Mouse (Mus musculus): ENCODE results near the gene Celf5. TPM values are rescaled to one million over a fixed set of nuclear protein-coding genes. Genes with fewer than 3 reads are reported as not detected.

The Celf5 gene
- polyA plus RNA-seq, 1 experiment = 3.3 TPM

- Histone ChIP-seq H3K27me3 (ENCODE audit: control insufficient read depth, insufficient read depth, low read length) (no peaks in the 10 kb centered on the region), H3K27ac (ENCODE audit: insufficient read depth, low read depth, low read length) (peak overlapping the region; percentile 76), H3K4me3 (ENCODE audit: low read depth, low read length) (peak overlapping the region; percentile 82), H3K36me3 (ENCODE audit: control insufficient read depth, insufficient read depth, low read length) (no peaks in the 10 kb centered on the region), H3K4me1 (ENCODE audit: control insufficient read depth, insufficient read depth, insufficient read length, low read length) (peaks cover 39% of the 10 kb centered on the region)
- TF ChIP-seq CTCF (IDR thresholded peaks at IDR 0.05; ENCODE audit: extremely low read depth, insufficient read length, insufficient replicate concordance, low read depth, low read length) (no peak), POLR2A (IDR thresholded peaks at IDR 0.05; ENCODE audit: low read depth, low read length) (no peak)
- 3% methylated on average over 59 of the region's 89 CpGs for WGBS
Measured at GRCm38 (mm10) chr10:81430141-81430830, 52.2 kb downstream of the Celf5 start.

- WGBS = under 1% methylated on average over 20 of the region's 20 CpGs
- Histone ChIP-seq H3K4me3 (ENCODE audit: low read depth, low read length) (peak overlapping the region; percentile 82), H3K36me3 (ENCODE audit: control insufficient read depth, insufficient read depth, low read length) (no peaks in the 10 kb centered on the region), H3K27me3 (ENCODE audit: control insufficient read depth, insufficient read depth, low read length) (no peaks in the 10 kb centered on the region), H3K4me1 (ENCODE audit: control insufficient read depth, insufficient read depth, insufficient read length, low read length) (peaks cover 37% of the 10 kb centered on the region), H3K27ac (ENCODE audit: insufficient read depth, low read depth, low read length) (peak overlapping the region; percentile 76)
- no peak for TF ChIP-seq CTCF (IDR thresholded peaks at IDR 0.05; ENCODE audit: extremely low read depth, insufficient read length, insufficient replicate concordance, low read depth, low read length)
- TF ChIP-seq POLR2A (IDR thresholded peaks at IDR 0.05; ENCODE audit: low read depth, low read length) = peak; percentile 51; the same call in 1 of the 2 replicates
Measured at GRCm38 (mm10) chr10:81429605-81430061, 52.9 kb downstream of the Celf5 start.

DNA sequence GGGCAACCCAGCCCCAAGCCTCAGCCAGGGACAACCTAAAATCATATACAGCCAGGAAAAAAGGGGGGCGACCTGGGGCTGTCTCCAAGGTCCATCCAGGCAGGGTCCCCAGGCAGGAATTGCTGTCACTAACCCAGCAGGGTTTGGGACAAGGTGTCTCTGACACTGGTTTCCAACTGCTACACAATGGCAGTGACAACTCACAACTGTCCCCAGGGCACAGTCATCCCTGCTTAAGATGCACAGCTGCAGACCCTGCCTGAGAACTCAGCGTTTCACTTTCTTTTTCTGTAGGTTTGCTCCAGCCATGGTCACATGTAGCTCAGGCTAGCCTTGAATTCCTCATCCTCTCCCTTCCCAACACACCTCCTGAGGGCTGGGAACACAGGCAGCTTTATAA is 53.4 kb downstream of the Celf5 start:
- H3K4me3 ChIP-seq (ENCODE audit: low read depth, low read length) = no peak overlapping the region
- H3K4me1 ChIP-seq (ENCODE audit: control insufficient read depth, insufficient read depth, insufficient read length, low read length) = peaks cover 33% of the 10 kb centered on the region
- TF ChIP-seq CTCF (IDR thresholded peaks at IDR 0.05; ENCODE audit: extremely low read depth, insufficient read length, insufficient replicate concordance, low read depth, low read length) (no peak), POLR2A (IDR thresholded peaks at IDR 0.05; ENCODE audit: low read depth, low read length) (no peak)
- no peaks in the 10 kb centered on the region for H3K27me3 ChIP-seq (ENCODE audit: control insufficient read depth, insufficient read depth, low read length)
- H3K36me3 ChIP-seq (ENCODE audit: control insufficient read depth, insufficient read depth, low read length) = no peaks in the 10 kb centered on the region
- peak overlapping the region; percentile 76 for H3K27ac ChIP-seq (ENCODE audit: insufficient read depth, low read depth, low read length)
- WGBS = 41% methylated on average over 2 of the region's 2 CpGs

DNA sequence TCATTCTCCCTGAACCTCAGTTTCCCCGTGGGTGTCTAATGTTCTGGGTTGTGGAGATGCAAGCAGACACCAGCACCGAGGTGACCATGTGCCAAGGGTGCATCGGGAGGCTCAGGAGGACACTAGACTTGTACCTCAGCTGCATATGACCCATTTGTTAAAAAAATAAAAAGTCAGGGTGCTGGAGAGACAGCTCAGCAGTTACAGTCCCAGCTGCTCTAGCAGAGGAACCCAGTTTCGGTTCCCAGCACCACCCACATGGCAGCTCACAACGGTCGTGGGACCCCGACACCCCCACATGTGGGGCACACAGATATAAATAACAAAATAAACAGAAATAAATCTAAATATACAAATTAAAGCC is 54.0 kb downstream of the Celf5 start:
- peaks cover 27% of the 10 kb centered on the region for H3K4me1 ChIP-seq (ENCODE audit: control insufficient read depth, insufficient read depth, insufficient read length, low read length)

GRCm38 (mm10) chr10:81427804-81428506 is 54.6 kb downstream of the Celf5 start:
- Histone ChIP-seq H3K27me3 (ENCODE audit: control insufficient read depth, insufficient read depth, low read length) (no peaks in the 10 kb centered on the region), H3K4me3 (ENCODE audit: low read depth, low read length) (no peak overlapping the region), H3K27ac (ENCODE audit: insufficient read depth, low read depth, low read length) (no peak overlapping the region), H3K4me1 (ENCODE audit: control insufficient read depth, insufficient read depth, insufficient read length, low read length) (peaks cover 22% of the 10 kb centered on the region), H3K36me3 (ENCODE audit: control insufficient read depth, insufficient read depth, low read length) (no peaks in the 10 kb centered on the region)
- WGBS = 89% methylated on average over 8 of the region's 8 CpGs
- no peak for TF ChIP-seq POLR2A (IDR thresholded peaks at IDR 0.05; ENCODE audit: low read depth, low read length)

More for the DNA sequence above, 54.0 kb downstream of the Celf5 start:
- H3K4me3 ChIP-seq (ENCODE audit: low read depth, low read length) = no peak overlapping the region
- no peak for TF ChIP-seq POLR2A (IDR thresholded peaks at IDR 0.05; ENCODE audit: low read depth, low read length)
- TF ChIP-seq CTCF (IDR thresholded peaks at IDR 0.05; ENCODE audit: extremely low read depth, insufficient read length, insufficient replicate concordance, low read depth, low read length) = no peak
- no peaks in the 10 kb centered on the region for H3K36me3 ChIP-seq (ENCODE audit: control insufficient read depth, insufficient read depth, low read length)
- 88% methylated on average over 7 of the region's 7 CpGs for WGBS
- H3K27me3 ChIP-seq (ENCODE audit: control insufficient read depth, insufficient read depth, low read length) = no peaks in the 10 kb centered on the region
- H3K27ac ChIP-seq (ENCODE audit: insufficient read depth, low read depth, low read length) = no peak overlapping the region

DNA sequence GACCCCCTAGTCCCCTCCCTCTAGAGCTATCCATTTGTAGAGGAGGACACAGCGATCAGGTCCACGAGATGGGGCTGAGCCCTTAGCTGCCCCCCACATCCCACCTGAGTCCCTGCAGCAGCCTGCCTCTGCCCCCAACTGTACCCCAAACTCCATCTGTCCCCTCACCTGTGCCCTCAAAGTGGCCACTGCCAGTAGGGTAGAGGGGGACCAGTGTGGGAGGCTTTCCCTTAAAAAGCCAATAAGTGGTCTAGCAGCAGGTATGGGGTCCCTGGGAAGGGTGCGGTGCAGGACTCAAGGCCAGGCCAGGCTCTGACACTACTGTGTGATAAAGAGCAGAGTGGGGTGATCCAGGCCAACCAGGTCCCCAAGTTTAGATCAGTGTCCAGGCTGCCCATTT is 55.2 kb downstream of the Celf5 start:
- TF ChIP-seq POLR2A (IDR thresholded peaks at IDR 0.05; ENCODE audit: low read depth, low read length) = no peak
- TF ChIP-seq CTCF (IDR thresholded peaks at IDR 0.05; ENCODE audit: extremely low read depth, insufficient read length, insufficient replicate concordance, low read depth, low read length) = no peak
- Histone ChIP-seq H3K27me3 (ENCODE audit: control insufficient read depth, insufficient read depth, low read length) (no peaks in the 10 kb centered on the region), H3K4me1 (ENCODE audit: control insufficient read depth, insufficient read depth, insufficient read length, low read length) (peaks cover 18% of the 10 kb centered on the region), H3K27ac (ENCODE audit: insufficient read depth, low read depth, low read length) (no peak overlapping the region), H3K4me3 (ENCODE audit: low read depth, low read length) (peak overlapping the region; percentile 3; the same call in 1 of the 2 replicates), H3K36me3 (ENCODE audit: control insufficient read depth, insufficient read depth, low read length) (no peaks in the 10 kb centered on the region)
- 41% methylated on average over 3 of the region's 3 CpGs for WGBS

DNA sequence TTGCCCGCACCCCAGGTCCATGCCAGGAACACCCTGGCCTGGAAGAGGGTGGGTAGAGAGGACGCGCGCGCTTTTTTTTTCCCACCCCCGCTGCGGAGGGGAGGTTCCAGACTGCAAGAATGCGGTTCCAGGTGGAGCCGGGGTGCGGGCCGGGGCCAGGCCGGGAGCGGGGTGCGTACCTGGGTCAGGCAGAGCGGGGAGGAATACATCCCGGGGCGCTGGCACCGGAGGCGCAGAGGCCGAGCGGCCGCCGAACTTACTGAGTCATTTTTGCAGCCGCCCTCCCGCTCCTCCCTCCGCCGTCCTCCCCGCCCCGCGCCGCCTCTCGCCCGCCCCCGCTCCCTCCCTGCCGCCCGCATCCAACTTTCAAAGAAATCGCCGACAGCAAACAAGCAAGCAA is 55.6 kb downstream of the Celf5 start:
- no peaks in the 10 kb centered on the region for H3K36me3 ChIP-seq (ENCODE audit: control insufficient read depth, insufficient read depth, low read length)

More for the DNA sequence above, 55.6 kb downstream of the Celf5 start:
- 1% methylated on average over 38 of the region's 38 CpGs for WGBS
- peaks cover 17% of the 10 kb centered on the region for H3K4me1 ChIP-seq (ENCODE audit: control insufficient read depth, insufficient read depth, insufficient read length, low read length)
- peak overlapping the region; percentile 54 for H3K27ac ChIP-seq (ENCODE audit: insufficient read depth, low read depth, low read length)
- H3K4me3 ChIP-seq (ENCODE audit: low read depth, low read length) = peak overlapping the region; percentile 74
- no peaks in the 10 kb centered on the region for H3K27me3 ChIP-seq (ENCODE audit: control insufficient read depth, insufficient read depth, low read length)
- TF ChIP-seq POLR2A (IDR thresholded peaks at IDR 0.05; ENCODE audit: low read depth, low read length) (0 out of 2 replicates have a peak, but pooled peaks have one; percentile 32), CTCF (IDR thresholded peaks at IDR 0.05; ENCODE audit: extremely low read depth, insufficient read length, insufficient replicate concordance, low read depth, low read length) (no peak)

Measured in small intestine, adult 2 months (tissue).